Mouse (Mus musculus) bone marrow macrophage, adult 2 months (primary cell): Measurements from ENCODE around the gene Dcps. TPM values are rescaled to one million over a fixed set of nuclear protein-coding genes. Genes with fewer than 3 reads are reported as not detected.

Experiments
- H3K27ac ChIP-seq: 2 replicates; pipeline ENCODE4 v1.5.1; 2012; ENCODE audit warnings: low read depth, low read length; ENCODE audit not compliant: insufficient read depth
- H3K4me1 ChIP-seq: 2 replicates; pipeline ENCODE4 v1.6.1; 2012; ENCODE audit warnings: low read length; ENCODE audit not compliant: control insufficient read depth, insufficient read depth
- H3K4me3 ChIP-seq: 2 replicates; pipeline ENCODE4 v1.5.1; 2012; ENCODE audit warnings: mild to moderate bottlenecking, low read length, moderate library complexity; ENCODE audit not compliant: insufficient read depth
- CTCF ChIP-seq: IDR thresholded peaks from 2 replicates; pipeline ENCODE4 v1.5.1; 2012; ENCODE audit warnings: low read depth, mild to moderate bottlenecking, low read length, moderate library complexity
- POLR2A ChIP-seq: IDR thresholded peaks from 2 replicates; pipeline ENCODE4 v1.6.1; 2012; ENCODE audit warnings: mild to moderate bottlenecking, low read depth, low read length, borderline replicate concordance
- polyA plus RNA-seq: library from polyadenylated mRNA; stranded (reverse); fragments of >200 nt; gene quantifications from 2 replicates; pipeline ENCODE4 v1.2.4, GENCODE M21; 2012; ENCODE audit not compliant: missing spikeins, insufficient read depth, insufficient read length

The Dcps gene
- polyA plus RNA-seq, 1 experiment: 24.3 TPM

- TF ChIP-seq CTCF: peak; percentile 40; the same call in 1 of the 2 replicates
- TF ChIP-seq POLR2A: no peak
- Histone ChIP-seq H3K4me3 (peak within 1 kb of the TSS; percentile 84), H3K4me1 (peaks cover 9% of the 10 kb centered on the region), H3K27ac (peak within 1 kb of the TSS; percentile 32)
Measured at GRCm38 (mm10) chr9:35199772-35200471, 24.1 kb upstream of the Dcps start, which contains the start of the genes Srpr and Tirap. Gene Srpr (plus strand): TSS chr9:35200175. Gene Tirap (minus strand): TSS chr9:35200291.

DNA sequence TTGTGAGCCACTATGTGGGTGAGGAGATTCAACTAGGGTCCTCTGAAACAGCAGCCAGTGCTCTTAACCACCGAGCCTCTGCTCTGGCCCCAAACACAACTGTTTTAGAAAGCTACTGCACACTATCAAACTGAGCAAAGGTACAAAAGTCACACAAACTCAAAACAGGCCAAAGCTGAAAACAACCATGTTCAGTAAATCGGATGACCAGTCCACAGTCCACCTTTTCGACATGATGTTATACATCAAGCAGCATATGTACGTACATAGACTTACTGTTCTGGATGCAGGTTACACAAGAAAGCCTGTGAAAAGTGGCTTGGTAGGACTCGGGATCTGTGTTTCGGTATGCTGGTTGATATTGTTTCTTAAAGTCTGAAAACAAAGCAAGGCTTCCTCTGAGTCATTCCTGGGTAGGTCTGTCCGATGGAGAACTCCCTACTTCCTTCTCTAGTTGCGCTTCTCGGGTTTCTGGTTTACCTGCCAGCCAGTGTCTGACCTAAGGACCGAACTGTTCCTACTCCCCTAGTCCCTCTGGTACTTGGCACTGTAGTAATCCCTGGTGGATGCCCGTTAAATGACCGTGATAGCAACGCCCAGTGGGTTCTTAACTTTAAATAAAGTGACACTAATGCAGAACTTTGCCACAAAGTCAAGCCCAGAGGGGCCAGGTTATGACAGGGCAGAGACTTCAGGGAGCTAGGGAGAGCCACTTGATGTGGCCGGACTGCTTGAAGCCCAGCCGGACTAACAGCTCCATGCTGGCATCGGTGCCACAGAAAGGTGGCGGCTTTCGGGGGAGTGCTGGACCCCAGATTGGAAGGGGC lies 23.3 kb upstream of the Dcps start:
- Histone ChIP-seq H3K4me3 (peak overlapping the region; percentile 84), H3K4me1 (peaks cover 9% of the 10 kb centered on the region), H3K27ac (peak overlapping the region; percentile 32)
- no peak for TF ChIP-seq CTCF
- TF ChIP-seq POLR2A: 0 out of 2 replicates have a peak, but pooled peaks have one; percentile 17

GRCm38 (mm10) chr9:35198351-35198750 lies 22.5 kb upstream of the Dcps start:
- Histone ChIP-seq H3K4me3 (no peak overlapping the region), H3K27ac (no peak overlapping the region), H3K4me1 (peaks cover 9% of the 10 kb centered on the region)
- no peak for TF ChIP-seq CTCF
- no peak for TF ChIP-seq POLR2A

GRCm38 (mm10) chr9:35197625-35198024 lies 21.8 kb upstream of the Dcps start:
- TF ChIP-seq CTCF: no peak
- no peak for TF ChIP-seq POLR2A
- Histone ChIP-seq H3K4me3 (no peak overlapping the region), H3K4me1 (peaks cover 9% of the 10 kb centered on the region), H3K27ac (no peak overlapping the region)

DNA sequence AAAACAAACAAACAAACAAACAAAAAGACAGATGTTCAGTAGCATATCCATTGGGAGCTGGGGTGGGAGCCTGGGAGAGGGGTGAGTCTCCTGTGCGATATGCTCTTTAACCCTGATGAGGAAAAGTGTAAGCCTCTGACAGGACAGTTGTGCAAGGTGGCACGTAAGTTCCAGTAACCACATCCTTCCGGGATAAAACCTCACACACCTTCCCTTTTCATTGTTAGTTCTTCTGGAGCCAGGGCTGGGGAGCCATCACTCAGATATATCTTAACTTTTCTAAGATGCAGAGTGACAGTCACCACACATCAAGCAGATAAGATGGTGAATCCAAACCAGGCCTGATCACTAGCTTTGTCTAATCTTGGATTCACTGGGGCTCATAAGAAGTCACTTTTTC lies 18.2 kb upstream of the Dcps start:
- Histone ChIP-seq H3K4me1 (peaks cover 9% of the 10 kb centered on the region), H3K4me3 (no peak overlapping the region), H3K27ac (no peak overlapping the region)
- TF ChIP-seq CTCF (no peak), POLR2A (no peak)

- no peak for TF ChIP-seq POLR2A
- no peak for TF ChIP-seq CTCF
- no peak overlapping the region for H3K4me3 ChIP-seq
- peaks cover 3% of the 10 kb centered on the region for H3K4me1 ChIP-seq
- no peak overlapping the region for H3K27ac ChIP-seq
Measured at GRCm38 (mm10) chr9:35192983-35193542, 17.2 kb upstream of the Dcps start.

DNA sequence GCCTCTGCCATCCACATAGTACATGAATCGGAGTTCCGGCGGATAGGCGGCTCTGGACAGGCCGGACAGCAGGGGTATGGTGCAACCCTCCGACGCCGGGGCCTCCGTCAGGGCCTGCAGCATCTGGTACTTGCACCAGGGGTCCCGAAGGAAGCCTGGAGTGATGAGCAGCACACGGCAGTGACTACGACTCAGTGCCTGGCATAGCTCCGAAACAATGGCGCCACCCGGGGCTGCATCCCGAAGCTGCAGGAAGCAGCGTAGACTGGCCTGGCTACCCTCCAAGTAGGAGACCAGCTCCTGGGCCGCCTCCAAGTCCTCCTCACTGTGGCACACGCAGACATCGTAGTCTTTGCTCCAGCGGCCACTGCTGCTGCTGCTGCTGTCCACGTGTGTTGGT lies 12.8 kb upstream of the Dcps start:
- Histone ChIP-seq H3K27ac (no peak overlapping the region), H3K4me1 (peaks cover 14% of the 10 kb centered on the region), H3K4me3 (no peak overlapping the region)
- TF ChIP-seq POLR2A (no peak), CTCF (no peak)

GRCm38 (mm10) chr9:35187351-35187903 lies 11.6 kb upstream of the Dcps start:
- Histone ChIP-seq H3K4me3 (no peak overlapping the region), H3K4me1 (peaks cover 15% of the 10 kb centered on the region), H3K27ac (no peak overlapping the region)
- TF ChIP-seq CTCF (no peak), POLR2A (no peak)

- TF ChIP-seq POLR2A (no peak), CTCF (no peak)
- Histone ChIP-seq H3K4me1 (peaks cover 21% of the 10 kb centered on the region), H3K27ac (no peak overlapping the region), H3K4me3 (no peak overlapping the region)
Measured at GRCm38 (mm10) chr9:35186430-35186829, 10.6 kb upstream of the Dcps start.
